Mouse (Mus musculus): ENCODE results near the gene Map3k11.

Gene Map3k11

DNA sequence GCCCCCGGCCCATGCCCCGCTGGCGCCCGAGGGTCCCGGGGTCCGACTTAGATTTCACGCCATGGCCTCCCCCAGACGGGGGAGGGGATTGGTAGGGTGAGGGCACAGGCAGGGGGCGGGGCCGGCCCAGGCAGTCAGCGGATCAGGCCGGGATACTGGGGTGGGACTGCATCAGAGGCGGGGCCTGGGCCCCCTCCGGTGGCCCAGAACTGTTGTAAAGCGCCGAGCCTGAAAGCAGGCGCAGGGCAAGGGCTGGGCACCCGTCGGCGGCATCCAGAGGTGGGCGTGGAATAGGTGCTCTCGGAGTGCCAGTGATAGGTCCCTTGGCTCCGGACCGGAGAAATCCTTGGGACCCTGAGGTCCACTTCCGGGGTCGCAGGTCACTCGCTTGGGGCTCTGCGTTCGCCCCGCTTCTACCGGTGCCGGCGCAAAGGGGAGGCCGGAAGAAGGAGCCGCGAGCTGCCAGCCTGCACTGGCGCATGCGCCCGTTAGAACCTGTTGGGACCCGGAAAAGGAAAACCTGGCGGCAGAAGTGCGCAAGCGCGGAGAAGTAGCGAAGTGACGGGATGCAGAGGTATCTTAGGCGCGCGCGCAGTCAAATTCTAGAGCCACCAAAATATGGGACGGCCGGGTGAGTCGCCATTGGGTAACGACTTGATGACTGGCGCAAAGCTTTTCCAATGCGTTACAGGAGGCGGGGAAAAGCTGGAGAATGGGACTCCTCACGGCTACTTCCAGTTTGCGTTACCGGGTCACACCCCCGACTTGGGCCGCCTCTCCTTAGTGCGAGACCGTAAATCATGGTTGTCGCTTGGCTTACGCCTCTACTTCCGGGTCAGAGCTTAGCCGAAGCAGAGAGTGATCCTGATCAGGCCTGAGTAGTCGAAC lies at the start of gene Map3k11, which contains the start of gene Pcnx3:
Gene Map3k11 (plus strand): TSS at position 543 of the 888 bp plus-strand sequence.
Gene Pcnx3 (minus strand): TSS at position 709 of the 888 bp plus-strand sequence.
- DNase-seq = peak; percentile 99

DNA sequence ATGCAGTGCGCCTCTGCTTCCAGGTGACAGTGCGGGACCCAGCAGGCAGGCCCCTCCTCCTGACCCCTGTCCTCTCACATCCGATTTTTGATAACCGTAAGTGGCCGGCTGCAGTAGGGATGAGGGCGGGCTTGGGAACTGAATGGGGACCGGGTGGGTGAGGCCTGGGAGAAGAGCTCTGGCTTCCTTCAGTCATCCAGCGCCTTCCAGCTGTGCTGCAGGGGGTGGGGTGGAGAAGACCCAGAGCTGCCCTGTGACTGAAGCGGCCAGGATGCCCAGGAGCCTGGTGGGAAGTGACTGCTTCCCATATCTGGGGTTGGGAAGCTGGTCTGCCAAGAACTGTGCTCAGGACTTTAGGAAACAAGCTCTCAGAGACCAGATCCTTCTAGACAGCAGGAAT lies 48.2 kb upstream of the Map3k11 start:
- DNase-seq = no peak

DNA sequence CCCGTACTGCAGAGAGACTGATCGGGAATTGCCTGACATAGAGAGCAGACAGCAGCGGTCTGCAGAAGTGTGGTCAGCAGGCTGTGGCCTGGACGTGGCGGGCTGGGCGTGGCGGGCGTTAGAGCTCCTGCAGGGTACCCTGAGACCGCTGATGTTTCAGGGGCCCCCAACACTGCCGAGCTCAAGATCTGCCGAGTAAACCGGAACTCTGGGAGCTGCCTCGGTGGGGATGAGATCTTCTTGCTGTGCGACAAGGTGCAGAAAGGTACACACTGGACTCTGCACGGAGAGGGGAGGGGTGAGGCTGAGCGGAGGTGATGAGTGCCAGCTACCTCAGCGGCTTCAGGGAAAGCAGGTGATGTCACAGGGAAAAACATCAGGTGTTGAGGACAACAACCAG lies 47.5 kb upstream of the Map3k11 start:
- no peak for DNase-seq

DNA sequence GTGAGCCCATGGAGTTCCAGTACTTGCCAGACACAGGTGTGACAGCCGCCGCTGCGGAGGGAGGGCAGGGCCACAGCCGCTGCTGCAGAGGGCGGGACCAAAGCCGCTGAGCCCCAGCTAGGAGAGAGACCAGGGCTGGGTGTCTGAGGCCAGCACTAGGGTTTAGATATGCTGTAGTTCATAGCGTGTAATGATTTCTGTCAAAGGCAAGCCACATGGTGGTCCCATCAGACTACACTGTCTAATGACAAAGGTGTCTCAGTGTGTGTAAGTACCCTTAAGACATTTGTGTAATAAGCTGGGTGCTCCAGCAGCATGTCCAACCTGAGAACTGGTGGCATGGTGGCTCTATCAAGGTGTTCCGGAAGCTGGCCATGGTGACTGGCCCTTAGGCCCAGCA lies 46.9 kb upstream of the Map3k11 start:
- no peak for DNase-seq

DNA sequence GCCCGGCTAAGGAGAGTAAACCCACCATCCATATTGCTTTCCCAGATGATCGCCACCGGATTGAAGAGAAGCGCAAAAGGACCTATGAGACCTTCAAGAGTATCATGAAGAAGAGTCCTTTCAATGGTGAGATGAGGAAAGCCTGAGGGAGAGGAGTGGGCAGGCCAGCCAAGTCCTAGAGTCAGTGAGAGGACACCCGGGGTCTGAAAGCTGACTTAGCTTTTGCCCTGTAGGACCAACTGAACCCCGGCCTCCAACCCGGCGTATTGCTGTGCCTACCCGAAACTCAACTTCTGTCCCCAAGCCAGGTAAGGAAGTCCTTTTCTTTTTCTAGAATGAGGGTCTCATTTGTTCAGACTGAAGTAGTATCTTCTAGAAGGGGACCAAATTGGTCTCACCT lies 43.3 kb upstream of the Map3k11 start:
- DNase-seq = no peak

DNA sequence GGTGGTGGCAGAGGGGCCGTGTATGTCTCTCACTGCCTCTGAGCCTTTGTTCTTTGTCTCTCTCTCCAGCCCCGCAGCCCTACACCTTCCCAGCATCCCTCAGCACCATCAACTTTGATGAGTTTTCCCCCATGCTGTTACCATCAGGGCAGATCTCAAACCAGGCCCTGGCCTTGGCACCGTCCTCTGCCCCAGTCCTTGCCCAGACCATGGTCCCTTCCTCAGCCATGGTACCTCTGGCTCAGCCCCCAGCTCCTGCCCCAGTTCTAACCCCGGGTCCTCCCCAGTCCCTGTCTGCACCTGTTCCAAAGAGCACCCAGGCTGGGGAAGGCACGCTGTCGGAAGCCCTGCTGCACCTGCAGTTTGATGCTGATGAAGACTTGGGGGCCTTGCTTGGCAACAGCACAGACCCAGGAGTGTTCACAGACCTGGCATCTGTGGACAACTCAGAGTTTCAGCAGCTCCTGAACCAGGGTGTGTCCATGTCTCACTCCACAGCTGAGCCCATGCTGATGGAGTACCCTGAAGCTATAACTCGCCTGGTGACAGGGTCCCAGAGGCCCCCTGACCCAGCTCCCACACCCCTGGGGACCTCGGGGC lies 41.7 kb upstream of the Map3k11 start:
- no peak for DNase-seq

DNA sequence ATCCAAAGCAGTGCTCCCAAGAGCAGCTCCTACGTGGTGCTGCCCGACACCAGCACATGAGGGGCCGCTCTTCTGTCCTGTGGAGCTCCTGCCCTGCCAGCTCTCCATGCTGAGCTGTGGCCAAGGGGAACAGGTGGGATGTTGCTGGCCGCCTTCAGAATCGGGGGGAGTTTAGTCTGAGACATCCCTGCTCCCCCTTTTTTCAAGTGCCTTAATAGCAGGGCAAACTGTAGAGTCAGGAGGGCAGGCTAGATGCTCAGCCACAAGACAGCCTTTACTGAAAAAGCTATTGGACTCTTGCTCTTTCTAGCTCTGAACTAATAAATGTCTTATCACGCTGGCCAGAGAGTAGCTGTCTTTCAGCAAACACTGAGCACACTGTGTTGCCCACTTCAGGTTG lies 40.8 kb upstream of the Map3k11 start:
- DNase-seq = no peak

DNA sequence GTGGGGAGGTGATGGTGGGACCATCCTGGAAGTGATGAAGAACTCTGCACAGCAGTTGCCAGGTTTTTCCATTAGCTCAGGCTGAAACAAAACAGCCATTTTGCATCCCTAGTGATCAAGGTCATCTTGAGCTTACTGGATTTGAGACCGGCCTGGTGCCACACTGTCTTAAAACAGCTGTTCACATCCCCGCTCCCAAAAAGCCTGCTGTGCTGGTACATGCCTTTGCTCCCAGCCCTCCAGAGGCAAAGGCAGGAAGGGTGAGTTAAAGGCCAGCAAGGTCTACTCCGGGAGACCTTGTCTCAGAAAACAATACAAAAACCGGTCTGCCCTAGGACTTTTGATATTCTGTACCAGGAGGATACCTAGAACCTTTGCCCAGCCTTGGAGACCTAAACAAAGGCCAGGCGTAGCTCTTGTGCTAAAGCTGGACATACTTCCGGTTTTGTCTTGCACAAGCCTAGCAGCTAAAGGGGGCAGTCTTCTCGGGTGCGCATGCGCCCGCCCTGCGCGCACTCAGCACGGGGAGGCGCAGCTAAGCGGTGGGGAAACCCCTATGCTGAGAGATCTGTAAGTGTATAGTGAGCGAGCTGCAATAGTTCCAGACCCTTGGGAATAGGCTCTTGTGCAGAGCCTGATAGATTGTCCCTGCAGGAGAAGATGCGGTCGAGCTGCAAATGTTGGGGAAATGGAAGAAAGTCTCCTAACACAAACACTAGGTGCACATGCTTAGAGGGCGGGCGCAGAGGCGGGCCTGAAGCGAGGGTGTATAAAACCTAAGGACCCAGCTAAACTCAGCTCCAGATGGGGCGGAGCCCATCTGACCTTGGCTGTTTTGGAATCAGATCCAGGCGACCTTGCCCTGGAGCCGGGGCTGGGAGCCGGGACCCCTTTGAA lies 39.9 kb upstream of the Map3k11 start:
- DNase-seq = peak; percentile 82

DNA sequence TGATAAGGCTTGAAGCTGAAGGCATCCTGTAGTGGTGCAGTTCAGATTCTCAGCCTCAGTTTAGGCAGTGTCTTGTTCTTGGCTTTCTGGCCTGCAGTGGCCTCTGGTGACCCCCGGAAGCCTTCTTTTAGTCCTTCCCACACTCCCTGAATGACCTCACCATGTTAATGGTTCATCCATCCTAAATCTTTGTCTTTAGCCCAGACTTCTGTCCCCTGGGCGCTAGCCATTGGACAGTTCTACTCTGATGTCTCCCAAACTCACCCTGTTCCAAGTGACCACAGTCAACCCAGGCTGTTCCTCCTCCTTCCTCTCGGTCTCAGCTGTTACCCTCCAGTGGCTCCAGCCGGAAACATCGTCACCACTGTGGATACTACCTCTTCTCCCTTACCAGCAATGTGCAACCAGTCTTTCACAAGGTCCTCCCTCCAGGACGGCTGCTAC lies 39.2 kb upstream of the Map3k11 start:
- no peak for DNase-seq

DNA sequence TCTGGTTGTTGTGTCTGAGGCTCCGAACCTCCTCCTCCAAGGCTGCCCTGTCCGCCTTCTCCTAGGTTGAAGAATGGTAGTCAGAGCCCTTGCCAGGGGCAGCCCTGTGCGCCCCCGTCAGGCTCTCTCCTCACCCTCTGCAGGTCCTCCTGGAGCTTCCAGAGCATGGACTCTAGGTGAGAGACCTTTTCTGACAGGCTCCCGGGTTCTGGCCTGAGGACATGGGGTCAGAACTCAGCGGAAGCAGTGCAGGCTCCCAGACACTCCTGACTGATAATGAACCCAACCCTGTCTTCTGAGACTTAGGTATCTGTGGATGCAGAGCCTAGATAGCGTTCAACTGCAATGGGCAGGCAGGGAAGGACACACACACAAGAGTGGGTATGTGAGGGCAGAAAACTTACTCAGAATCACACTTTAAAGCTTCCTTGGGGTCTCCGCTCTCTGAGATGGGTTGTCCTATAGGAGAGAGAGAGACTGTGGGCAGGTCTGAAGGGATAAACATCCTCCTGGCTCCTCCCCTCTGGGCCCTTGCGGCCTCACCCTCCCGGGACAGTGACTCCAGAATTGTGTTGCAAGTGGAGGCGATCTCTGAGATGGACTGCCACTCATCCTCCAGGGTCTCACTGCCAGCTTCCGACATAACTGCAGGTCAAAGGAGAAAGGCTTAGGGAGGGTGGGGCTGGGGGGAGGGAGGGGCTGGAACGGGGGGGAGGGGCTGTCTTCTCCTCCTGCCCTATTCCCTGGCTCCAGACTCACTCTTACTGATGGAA lies 36.9 kb upstream of the Map3k11 start:
- no peak for DNase-seq

DNA sequence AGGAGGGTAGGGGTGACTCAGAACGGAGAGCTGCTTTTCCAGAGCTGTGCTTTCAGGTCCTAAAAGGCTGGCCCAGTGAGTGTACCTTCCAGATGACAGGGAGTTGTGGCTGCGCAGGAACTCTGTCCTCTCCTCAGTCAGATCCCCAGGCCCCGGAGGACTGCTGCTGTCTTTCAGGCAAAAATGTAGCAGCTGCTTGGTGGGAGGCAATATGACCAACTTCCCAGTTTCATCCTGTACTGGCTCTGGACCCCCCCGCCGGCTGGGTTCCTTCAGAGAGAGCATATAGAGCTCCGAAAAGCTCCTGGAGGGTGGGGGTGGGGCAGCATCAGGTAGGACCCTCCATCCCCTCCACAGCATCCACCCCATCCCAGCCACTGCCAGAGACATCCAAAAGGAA lies 36.0 kb upstream of the Map3k11 start:
- DNase-seq = no peak

DNA sequence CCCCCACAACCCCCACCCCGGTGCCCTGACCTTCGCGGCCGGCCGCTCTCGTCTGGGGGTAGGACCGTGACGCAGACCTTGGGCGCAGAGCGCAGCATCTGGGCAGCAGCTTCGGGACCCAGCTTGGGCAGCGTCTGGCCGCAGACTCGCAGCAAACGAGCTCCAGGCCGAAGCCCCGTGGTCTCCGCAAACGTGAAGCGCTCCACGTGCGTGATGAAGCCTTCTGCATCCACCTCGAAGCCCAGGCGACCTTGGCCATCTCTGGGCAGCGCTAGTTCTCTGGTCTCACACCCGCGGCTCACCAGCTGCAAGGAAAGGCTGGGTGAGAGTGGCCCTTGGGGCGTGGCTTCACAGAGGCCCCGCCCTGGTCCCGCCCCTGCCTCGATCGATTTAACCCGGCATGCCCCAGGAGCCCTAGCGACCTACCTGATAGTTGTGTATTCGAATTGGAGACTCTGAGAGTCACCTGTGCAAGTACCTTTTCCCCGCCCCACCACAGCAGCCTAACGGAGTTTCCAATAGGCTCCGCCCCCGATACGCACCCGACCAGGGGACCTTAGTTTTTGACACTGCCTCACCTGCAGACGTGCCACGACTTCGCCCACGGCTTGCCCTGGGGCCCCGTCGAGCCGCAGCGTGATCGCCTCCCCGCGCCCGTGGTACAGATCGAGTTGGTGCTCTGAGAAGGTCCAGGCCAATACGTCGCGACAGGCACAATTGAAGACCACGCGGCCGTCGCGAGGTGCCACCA lies 34.4 kb upstream of the Map3k11 start:
- no peak for DNase-seq

DNA sequence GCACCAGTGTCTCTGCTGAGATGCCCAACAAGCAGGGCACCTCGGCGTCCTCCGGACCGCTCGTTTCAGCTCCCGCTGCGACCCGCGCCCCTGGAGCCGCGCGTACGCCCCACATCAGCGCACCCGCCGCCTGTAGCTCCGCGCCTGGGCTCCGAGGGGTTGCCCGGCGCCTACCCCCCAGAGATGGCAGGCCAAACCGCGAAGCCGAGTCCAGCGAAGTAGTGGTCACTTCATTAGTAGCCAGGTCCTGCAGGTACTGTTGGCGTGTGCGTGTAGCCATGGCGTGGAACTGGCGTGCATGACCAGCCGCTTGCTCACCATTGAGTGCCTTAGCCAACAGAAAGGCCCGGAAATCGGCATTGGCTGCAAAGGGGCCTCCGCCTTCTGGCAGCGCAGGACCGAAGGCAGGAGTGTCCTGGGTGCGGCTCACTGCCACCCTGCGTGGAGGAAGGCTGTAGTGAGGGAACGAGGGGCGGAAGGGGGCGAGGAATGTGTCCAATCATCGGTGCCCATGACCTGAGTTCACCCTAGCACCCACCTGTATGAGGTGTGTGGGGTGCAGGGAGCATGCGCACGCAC lies 33.7 kb upstream of the Map3k11 start:
- no peak for DNase-seq

DNA sequence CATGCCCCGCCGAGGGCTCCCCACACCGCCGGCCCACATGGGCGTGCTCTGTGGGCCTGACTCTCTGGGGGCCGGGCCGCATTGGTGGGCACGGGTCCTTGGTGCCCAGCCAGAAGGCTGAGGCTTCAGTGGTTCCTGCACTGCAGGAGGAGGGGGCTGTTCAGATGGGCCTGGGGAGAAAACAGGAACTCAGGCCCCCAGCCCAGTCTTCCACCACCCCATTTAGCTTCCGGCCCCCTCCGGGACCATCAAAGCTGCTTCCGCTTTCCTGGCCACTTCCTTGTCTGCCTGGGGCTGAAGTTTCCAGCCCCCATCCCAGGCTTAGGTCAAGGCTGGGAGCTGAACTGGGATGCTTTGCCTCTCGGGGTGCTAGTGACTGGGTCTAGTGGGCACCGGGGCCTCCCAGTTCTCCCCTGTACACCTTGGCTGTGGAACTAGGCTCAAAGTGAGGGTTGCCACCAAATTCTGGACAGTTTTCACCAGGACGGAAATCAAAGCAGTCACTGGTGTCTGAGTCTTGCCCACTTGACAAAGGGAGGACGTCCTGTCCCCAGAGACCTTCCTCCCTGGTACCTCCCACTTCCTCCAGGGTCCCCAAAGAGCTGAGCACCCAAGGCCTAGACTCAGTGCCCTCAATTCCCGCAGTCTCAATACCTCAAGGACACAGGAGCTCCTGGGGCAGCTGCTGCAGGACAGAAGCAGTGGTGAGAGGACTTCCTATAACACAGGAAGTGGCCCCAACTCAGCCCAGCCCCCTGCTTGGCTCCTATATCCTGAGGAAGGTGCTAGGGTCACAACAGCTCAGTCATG lies 27.4 kb upstream of the Map3k11 start:
- DNase-seq = no peak

DNA sequence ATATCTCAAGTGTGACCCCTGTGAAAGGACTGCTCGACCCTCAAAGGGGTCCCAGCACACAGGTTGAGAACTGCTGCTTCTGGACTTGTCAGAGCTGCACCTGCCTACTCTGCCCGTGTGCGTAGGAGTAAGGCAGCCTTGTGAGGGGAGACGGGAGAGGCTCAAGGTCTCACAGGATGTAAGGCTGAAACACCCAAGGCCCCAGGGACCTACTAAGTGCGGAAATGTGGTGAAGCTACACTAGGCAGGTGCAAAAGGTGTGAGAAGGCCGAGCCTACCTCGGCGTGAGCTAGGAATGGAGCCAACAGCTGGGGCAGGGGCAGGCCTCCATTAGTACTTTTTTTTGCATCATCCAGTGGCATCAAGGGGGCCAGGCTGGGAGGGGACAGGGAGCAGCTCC lies 26.2 kb upstream of the Map3k11 start:
- no peak for DNase-seq

DNA sequence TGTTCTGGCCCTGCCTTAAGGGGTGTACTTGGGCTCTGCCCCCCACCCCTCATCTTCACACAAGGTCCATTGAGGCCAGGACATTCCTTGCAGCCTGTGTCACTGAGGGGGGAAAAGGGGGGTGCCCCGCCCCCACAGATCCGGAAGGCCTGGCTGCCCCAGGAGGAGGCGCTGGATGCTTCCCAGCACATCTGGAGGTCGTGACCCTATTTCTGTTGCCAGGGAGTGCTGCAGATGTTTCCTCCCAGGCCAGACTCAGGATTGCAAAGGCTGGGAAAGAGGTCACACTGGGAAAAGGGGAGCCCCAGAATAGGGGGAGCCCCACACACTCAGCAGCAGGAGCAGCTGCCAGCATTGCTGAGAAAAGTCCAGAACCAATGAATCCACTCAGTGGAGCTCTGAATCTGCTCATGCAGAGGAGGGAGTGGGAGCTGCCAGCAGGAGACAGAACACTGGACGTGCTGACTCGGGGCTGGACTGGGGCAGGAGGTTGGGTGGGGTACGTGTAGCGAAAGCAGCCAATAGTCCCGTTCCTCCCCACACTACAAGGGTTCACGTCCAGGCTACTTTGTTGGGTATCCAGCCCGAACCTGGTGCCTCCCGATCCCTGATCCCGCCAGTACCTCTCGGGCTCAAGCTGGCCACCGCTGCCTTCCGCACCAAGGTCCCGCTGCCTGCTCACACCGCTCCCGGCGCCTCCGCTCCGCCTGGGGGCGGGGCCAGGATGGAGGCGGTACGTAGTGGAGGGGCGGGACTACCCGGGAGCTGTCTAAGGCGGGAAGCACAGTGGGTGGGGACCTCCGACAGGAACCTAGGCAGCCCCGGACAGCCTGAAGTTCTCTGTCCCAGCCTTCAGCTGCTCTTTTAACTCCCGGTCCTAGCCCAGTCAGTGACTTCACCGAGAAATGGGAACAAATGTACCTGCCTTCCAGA lies 25.3 kb upstream of the Map3k11 start, which contains the start of gene Sipa1:
Gene Sipa1 (minus strand): TSS at position 727 of the 933 bp plus-strand sequence.
- DNase-seq = peak; percentile 78

DNA sequence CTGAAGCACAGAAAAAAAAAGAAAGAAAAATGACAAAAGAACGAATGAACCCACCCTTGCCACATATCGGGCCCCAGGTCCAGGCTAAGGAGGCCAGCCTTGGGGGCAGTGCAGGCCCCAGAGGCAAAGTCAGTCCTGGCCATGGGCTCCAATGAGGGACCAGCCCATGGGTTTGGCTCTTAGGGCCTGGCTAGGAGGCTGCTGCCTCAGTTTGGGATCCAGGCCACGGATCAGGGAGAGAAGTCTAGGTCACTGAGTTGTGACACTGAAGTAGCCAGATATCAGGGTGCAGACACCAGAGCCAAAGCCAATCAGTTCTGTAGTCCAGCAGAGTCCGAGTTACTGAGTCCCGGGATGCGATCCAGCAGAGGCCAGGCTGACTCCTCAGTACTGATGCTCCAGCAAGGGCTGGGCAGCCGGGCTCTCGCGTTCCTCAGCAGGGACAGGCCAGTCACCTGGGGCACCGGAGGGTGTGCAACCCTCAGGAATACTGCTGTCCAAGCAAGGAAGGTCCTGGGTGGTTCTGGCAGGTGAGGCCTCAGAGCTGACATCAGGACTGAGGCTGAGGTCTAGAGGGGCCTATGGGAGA lies 23.8 kb upstream of the Map3k11 start:
- no peak for DNase-seq

DNA sequence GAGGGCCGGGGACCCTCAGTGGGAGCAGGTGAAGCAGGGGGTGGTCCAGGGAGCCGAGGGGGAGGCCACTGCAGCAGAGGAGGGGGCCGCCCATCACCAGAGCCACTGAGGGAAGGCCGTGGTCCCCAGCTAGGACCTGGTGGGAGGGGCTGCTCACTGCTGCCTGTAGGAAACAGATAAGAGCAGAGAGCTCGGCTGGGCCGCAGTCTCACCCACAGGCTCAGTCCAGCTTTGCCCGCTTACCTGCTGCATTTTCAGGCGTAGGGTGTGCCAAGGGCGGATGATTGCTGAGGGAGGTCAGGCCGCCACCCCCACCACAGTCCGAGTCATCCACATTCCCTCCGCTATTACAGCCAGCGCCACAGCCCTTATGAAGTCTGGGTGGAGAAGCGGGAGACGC lies 23.1 kb upstream of the Map3k11 start:
- DNase-seq = no peak

DNA sequence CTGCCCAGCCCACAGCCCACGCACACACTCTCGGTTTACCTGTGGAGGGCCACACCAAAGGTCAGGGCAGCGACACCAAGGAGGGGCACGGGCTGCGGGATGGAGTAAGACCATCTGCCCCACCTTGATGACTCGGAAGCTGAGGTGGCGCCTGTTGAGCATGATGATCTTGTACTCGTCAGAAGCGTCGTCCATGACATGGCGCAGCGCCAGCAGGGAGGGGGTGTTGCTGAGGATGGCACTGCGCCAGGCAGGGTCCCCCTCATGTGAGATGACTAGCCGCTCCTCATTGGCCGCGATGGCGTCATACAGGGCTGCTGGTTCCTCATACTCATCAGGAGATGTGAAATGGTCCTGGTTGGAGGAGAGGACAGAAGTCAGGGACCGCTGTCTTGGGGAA lies 22.2 kb upstream of the Map3k11 start:
- DNase-seq = no peak
